Mouse (Mus musculus): ENCODE data around the gene Defb28. TPM values are rescaled to one million over a fixed set of nuclear protein-coding genes. Genes with fewer than 3 reads are reported as not detected.
A peak's percentile ranks its signal among the peaks of the same experiment; 100 is the strongest.

The Defb28 gene
- polyA plus RNA-seq, 1 experiment, result 0.30 TPM

DNA sequence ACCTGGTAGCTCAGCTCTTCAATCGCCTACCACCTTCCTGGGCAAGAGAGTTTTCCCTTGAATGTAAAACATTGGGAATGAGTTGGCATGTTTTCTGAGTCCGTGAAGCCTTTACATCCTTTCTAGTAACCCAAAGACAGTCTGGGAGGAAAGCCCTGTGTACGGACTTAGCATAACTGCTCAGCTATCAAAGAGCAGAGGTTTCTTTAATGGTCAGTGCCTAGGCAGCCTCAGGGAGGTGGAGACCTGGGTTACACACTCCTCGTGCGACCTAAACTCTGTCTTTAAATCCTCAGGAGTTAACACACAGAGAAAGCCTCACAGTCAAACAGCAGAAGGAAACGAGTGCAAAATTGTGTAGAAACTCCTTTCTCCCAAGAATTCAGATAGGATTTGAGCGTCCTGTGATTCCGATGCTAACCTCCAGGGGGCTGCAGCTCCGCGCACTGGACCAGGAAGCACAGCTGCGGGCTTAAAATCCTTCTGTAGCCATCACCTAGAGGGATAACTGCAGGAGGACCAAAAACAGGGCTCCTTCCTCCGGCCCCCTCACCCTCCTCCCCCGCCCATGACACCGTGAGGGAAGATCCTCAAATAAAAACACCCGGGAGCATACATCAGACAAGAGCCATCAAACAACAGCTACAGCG, 35.8 kb downstream of the Defb28 start:
- no peak overlapping the region for H3K4me3 ChIP-seq (ENCODE audit: insufficient read depth, low read depth, low read length)
- WGBS, result 9% methylated on average over 16 of the region's 16 CpGs
- peak; percentile 79 for DNase-seq
- TF ChIP-seq POLR2A (IDR thresholded peaks at IDR 0.05; ENCODE audit: low read depth, low read length) (no peak), CTCF (conservative IDR thresholded peaks at IDR 0.05; ENCODE audit: insufficient read depth, insufficient read length, low read depth, low read length) (peak; percentile 77)
- H3K36me3 ChIP-seq (ENCODE audit: control insufficient read depth, insufficient read depth, low read length), result no peaks in the 10 kb centered on the region
- H3K27ac ChIP-seq (ENCODE audit: insufficient read depth, low read depth, low read length), result no peak overlapping the region
- H3K4me1 ChIP-seq (ENCODE audit: control insufficient read depth, insufficient read depth, low read length), result no peaks in the 10 kb centered on the region; the same call in 1 of the 2 replicates
- no peaks in the 10 kb centered on the region for H3K27me3 ChIP-seq (replicated peaks; ENCODE audit: control insufficient read depth, insufficient read depth, low read length)

DNA sequence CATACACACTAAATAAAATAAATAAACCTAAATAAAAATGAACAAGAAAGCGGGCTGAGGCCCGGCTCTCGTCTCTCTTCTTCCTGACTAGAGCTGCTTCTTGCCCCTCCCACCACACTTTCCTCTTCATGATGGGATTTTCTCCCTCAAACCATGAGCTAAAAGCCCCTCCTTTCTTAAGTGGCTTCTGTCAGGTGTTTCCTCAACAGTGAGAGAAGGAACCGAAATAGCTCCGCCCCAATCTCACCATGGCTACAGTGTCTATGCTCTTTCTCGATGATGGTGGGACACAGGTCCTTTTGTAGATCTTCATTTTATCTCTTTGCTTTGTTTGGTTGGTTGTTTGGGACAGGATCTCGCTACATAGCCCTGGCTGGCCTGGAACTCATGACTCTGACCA, 38.6 kb downstream of the Defb28 start:
- Histone ChIP-seq H3K4me1 (ENCODE audit: control insufficient read depth, insufficient read depth, low read length) (no peaks in the 10 kb centered on the region; the same call in 1 of the 2 replicates), H3K27me3 (replicated peaks; ENCODE audit: control insufficient read depth, insufficient read depth, low read length) (no peaks in the 10 kb centered on the region), H3K4me3 (ENCODE audit: insufficient read depth, low read depth, low read length) (no peak overlapping the region), H3K27ac (ENCODE audit: insufficient read depth, low read depth, low read length) (no peak overlapping the region), H3K36me3 (ENCODE audit: control insufficient read depth, insufficient read depth, low read length) (no peaks in the 10 kb centered on the region)
- 88% methylated on average over 7 of the region's 7 CpGs for WGBS
- DNase-seq, result no peak
- no peak for TF ChIP-seq CTCF (conservative IDR thresholded peaks at IDR 0.05; ENCODE audit: insufficient read depth, insufficient read length, low read depth, low read length)
- no peak for TF ChIP-seq POLR2A (IDR thresholded peaks at IDR 0.05; ENCODE audit: low read depth, low read length)

DNA sequence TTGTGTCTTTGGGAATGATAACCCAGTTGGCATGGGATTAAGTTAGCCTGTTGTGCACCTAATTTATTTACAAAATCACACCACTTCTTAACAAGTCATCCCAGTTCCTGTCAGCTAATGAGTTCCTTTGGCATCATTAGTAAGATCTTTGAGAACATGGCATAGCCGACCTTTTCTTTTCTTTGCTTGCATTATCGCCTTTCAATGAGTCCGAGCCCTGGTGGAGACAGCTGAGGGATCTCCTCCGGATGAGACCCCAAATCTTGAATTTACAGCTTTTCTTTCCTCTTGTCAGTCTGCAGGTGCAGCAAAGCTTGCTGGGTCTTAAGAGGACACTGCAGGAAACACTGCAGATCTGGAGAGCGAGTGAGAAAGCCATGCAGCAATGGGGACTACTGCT, 51.0 kb downstream of the Defb28 start, which contains the start of gene Gm17416:
TSS of gene Gm17416 (plus strand) at position 301 of the 400 bp plus-strand sequence.
- no peak for TF ChIP-seq CTCF (conservative IDR thresholded peaks at IDR 0.05; ENCODE audit: insufficient read depth, insufficient read length, low read depth, low read length)
- TF ChIP-seq POLR2A (IDR thresholded peaks at IDR 0.05; ENCODE audit: low read depth, low read length), result no peak
- Histone ChIP-seq H3K36me3 (ENCODE audit: control insufficient read depth, insufficient read depth, low read length) (no peaks in the 10 kb centered on the region), H3K27ac (ENCODE audit: insufficient read depth, low read depth, low read length) (peak within 1 kb of the TSS; percentile 95), H3K27me3 (replicated peaks; ENCODE audit: control insufficient read depth, insufficient read depth, low read length) (no peaks in the 10 kb centered on the region), H3K4me3 (ENCODE audit: insufficient read depth, low read depth, low read length) (no peak within 1 kb of the TSS), H3K4me1 (ENCODE audit: control insufficient read depth, insufficient read depth, low read length) (peaks cover 15% of the 10 kb centered on the region; the same call in 1 of the 2 replicates)
- 83% methylated on average over 5 of the region's 5 CpGs for WGBS
- DNase-seq, result no peak

DNA sequence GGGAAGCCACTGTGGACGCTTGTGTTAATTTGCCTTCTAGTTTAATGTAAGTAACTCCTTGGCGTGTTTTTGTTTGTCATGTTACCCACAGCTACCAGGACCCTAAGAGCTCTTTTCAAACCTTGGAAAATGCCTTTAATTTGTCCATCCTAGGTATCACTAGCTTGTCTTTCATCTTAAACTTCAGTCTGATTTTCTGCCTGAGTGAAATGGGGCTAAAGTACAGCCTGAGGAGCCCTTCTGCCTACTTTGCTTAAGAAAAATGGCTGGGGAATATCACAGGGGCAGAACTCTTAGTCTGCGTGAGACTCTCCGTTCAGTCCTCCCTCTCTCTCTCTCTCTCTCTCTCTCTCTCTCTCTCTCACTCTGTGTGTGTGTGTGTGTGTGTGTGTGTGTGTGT, 51.8 kb downstream of the Defb28 start:
- peak; percentile 55 for DNase-seq
- H3K4me3 ChIP-seq (ENCODE audit: insufficient read depth, low read depth, low read length), result no peak overlapping the region
- no peak for TF ChIP-seq CTCF (conservative IDR thresholded peaks at IDR 0.05; ENCODE audit: insufficient read depth, insufficient read length, low read depth, low read length)
- no peak for TF ChIP-seq POLR2A (IDR thresholded peaks at IDR 0.05; ENCODE audit: low read depth, low read length)
- peaks cover 15% of the 10 kb centered on the region; the same call in 1 of the 2 replicates for H3K4me1 ChIP-seq (ENCODE audit: control insufficient read depth, insufficient read depth, low read length)
- 51% methylated on average over 4 of the region's 4 CpGs for WGBS
- peak overlapping the region; percentile 95 for H3K27ac ChIP-seq (ENCODE audit: insufficient read depth, low read depth, low read length)
- H3K36me3 ChIP-seq (ENCODE audit: control insufficient read depth, insufficient read depth, low read length), result no peaks in the 10 kb centered on the region
- H3K27me3 ChIP-seq (replicated peaks; ENCODE audit: control insufficient read depth, insufficient read depth, low read length), result no peaks in the 10 kb centered on the region

DNA sequence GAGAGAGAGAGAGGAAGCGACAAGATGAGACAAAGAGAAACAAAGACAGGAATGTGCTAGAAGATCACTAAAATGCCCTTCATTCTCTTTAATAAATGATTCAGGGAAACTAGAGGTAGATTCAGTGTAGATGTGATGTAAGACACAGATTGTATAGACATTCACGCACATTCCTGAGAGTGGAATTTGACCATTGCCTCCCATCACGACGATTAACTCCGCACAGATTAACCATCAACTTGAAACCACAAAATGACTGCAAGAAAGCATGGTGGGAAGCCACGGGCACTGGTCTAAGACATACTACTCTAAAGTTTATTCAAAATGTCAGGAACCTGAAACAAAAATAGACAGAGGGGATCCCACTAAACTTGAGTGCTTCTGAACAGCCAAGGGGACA, 52.3 kb downstream of the Defb28 start:
- no peak for TF ChIP-seq CTCF (conservative IDR thresholded peaks at IDR 0.05; ENCODE audit: insufficient read depth, insufficient read length, low read depth, low read length)
- no peak for TF ChIP-seq POLR2A (IDR thresholded peaks at IDR 0.05; ENCODE audit: low read depth, low read length)
- H3K36me3 ChIP-seq (ENCODE audit: control insufficient read depth, insufficient read depth, low read length), result no peaks in the 10 kb centered on the region
- peak; percentile 82 for DNase-seq
- H3K27ac ChIP-seq (ENCODE audit: insufficient read depth, low read depth, low read length), result peak overlapping the region; percentile 95
- 33% methylated on average over 6 of the region's 6 CpGs for WGBS
- H3K27me3 ChIP-seq (replicated peaks; ENCODE audit: control insufficient read depth, insufficient read depth, low read length), result no peaks in the 10 kb centered on the region
- peaks cover 15% of the 10 kb centered on the region; the same call in 1 of the 2 replicates for H3K4me1 ChIP-seq (ENCODE audit: control insufficient read depth, insufficient read depth, low read length)
- no peak overlapping the region for H3K4me3 ChIP-seq (ENCODE audit: insufficient read depth, low read depth, low read length)

Other genes with a start within 250 kb of the Defb28 start
- gene Tbc1d20, start 224.4 kb upstream of the Defb28 start, polyA plus RNA-seq (2012; rRNA removed), result 54.6 and 59.5 TPM in 2 replicates
- 150 and 155 TPM in 2 replicates for gene Rbck1, start 185.6 kb upstream of the Defb28 start, polyA plus RNA-seq (2012; rRNA removed)
- gene Trib3, start 174.2 kb upstream of the Defb28 start, polyA plus RNA-seq (2012; rRNA removed), result 1.4 and 1.5 TPM in 2 replicates
- gene Nrsn2, start 141.6 kb upstream of the Defb28 start, polyA plus RNA-seq (2012; rRNA removed), result 0.12 and 0.50 TPM in 2 replicates
- 9.1 and 9.5 TPM in 2 replicates for gene Sox12, start 120.2 kb upstream of the Defb28 start, polyA plus RNA-seq (2012; rRNA removed)
- 3.8 and 4.3 TPM in 2 replicates for gene Zcchc3, start 103.2 kb upstream of the Defb28 start, polyA plus RNA-seq (2012; rRNA removed)
- 0.69 and 0.78 TPM in 2 replicates for gene 6820408C15Rik, start 102.7 kb upstream of the Defb28 start, polyA plus RNA-seq (2012; rRNA removed)
- gene Defb23, start 53.6 kb upstream of the Defb28 start, polyA plus RNA-seq (2012; rRNA removed), result not detected in 2 replicates
- gene Defb20, start 41.2 kb upstream of the Defb28 start, polyA plus RNA-seq (2012; rRNA removed), result not detected in 2 replicates
- gene Defb22, start 28.1 kb upstream of the Defb28 start, polyA plus RNA-seq (2012; rRNA removed), result not detected in 2 replicates
- 1.0 and 2.0 TPM in 2 replicates for gene Defb26, start 6.6 kb upstream of the Defb28 start, polyA plus RNA-seq (2012; rRNA removed)
- 159 and 165 TPM in 2 replicates for gene Defb29, start 21.8 kb downstream of the Defb28 start, polyA plus RNA-seq (2012; rRNA removed)
- not detected in 2 replicates for gene Gm17416, start 51.1 kb downstream of the Defb28 start, polyA plus RNA-seq (2012; rRNA removed)
- not detected in 2 replicates for gene Defb21, start 54.5 kb downstream of the Defb28 start, polyA plus RNA-seq (2012; rRNA removed)
- 2.3 and 2.9 TPM in 2 replicates for gene Defb19, start 62.1 kb downstream of the Defb28 start, polyA plus RNA-seq (2012; rRNA removed)
- gene Defb45, start 81.1 kb downstream of the Defb28 start, polyA plus RNA-seq (2012; rRNA removed), result not detected in 2 replicates
- gene Defb36, start 86.1 kb downstream of the Defb28 start, polyA plus RNA-seq (2012; rRNA removed), result 0.27 and 0.52 TPM in 2 replicates
- 1.0 TPM in 1 of 2 replicates, not detected in the other for gene Defb25, start 104.8 kb downstream of the Defb28 start, polyA plus RNA-seq (2012; rRNA removed)
- 10.5 and 13.5 TPM in 2 replicates for gene Rem1, start 108.7 kb downstream of the Defb28 start, polyA plus RNA-seq (2012; rRNA removed)
- gene H13, start 151.2 kb downstream of the Defb28 start, polyA plus RNA-seq (2012; rRNA removed), result 129 and 161 TPM in 2 replicates
- 8.4 and 10.1 TPM in 2 replicates for gene Mcts2, start 168.8 kb downstream of the Defb28 start, polyA plus RNA-seq (2012; rRNA removed)
- 156 and 235 TPM in 2 replicates for gene Id1, start 218.0 kb downstream of the Defb28 start, polyA plus RNA-seq (2012; rRNA removed)
- gene Cox4i2, start 235.9 kb downstream of the Defb28 start, polyA plus RNA-seq (2012; rRNA removed), result 2.9 and 3.1 TPM in 2 replicates